Mouse (Mus musculus): ENCODE results near the gene Hnf1b.

Gene Hnf1b

GRCm38 (mm10) chr11:83877765-83878164 is 27.9 kb downstream of the Hnf1b start:
- no peak for TF ChIP-seq POU5F1 (IDR thresholded peaks at IDR 0.05; ENCODE audit: borderline replicate concordance, low read length)
- no peak for TF ChIP-seq CTCF (conservative IDR thresholded peaks at IDR 0.05; ENCODE audit: low read length)
- no peak for TF ChIP-seq NANOG (IDR thresholded peaks at IDR 0.05; ENCODE audit: borderline replicate concordance, low read length)
- 0 out of 2 replicates have a peak, but pooled peaks cover 2% of the 10 kb centered on the region for H3K27me3 ChIP-seq (ENCODE audit: insufficient read depth, low read length)

GRCm38 (mm10) chr11:83878417-83878952 is 28.6 kb downstream of the Hnf1b start:
- TF ChIP-seq NANOG (IDR thresholded peaks at IDR 0.05; ENCODE audit: borderline replicate concordance, low read length) (no peak), POU5F1 (IDR thresholded peaks at IDR 0.05; ENCODE audit: borderline replicate concordance, low read length) (no peak), CTCF (conservative IDR thresholded peaks at IDR 0.05; ENCODE audit: low read length) (no peak)
- H3K36me3 ChIP-seq (ENCODE audit: insufficient read depth, low read length) = no peaks in the 10 kb centered on the region

More at GRCm38 (mm10) chr11:83877765-83878164, 27.9 kb downstream of the Hnf1b start:
- Histone ChIP-seq H3K9me3 (ENCODE audit: low read length) (no peaks in the 10 kb centered on the region), H3K4me3 (replicated peaks; ENCODE audit: low read length) (no peak overlapping the region), H3K4me1 (replicated peaks; ENCODE audit: low read depth, low read length) (peaks cover 3% of the 10 kb centered on the region; the same call in 1 of the 2 replicates), H3K36me3 (ENCODE audit: insufficient read depth, low read length) (no peaks in the 10 kb centered on the region)

GRCm38 (mm10) chr11:83879130-83879529 is 29.3 kb downstream of the Hnf1b start:
- TF ChIP-seq NANOG (IDR thresholded peaks at IDR 0.05; ENCODE audit: borderline replicate concordance, low read length) = no peak
- TF ChIP-seq CTCF (conservative IDR thresholded peaks at IDR 0.05; ENCODE audit: low read length) = no peak
- no peak for TF ChIP-seq POU5F1 (IDR thresholded peaks at IDR 0.05; ENCODE audit: borderline replicate concordance, low read length)
- Histone ChIP-seq H3K9me3 (ENCODE audit: low read length) (no peaks in the 10 kb centered on the region), H3K36me3 (ENCODE audit: insufficient read depth, low read length) (no peaks in the 10 kb centered on the region), H3K4me1 (replicated peaks; ENCODE audit: low read depth, low read length) (peaks cover 7% of the 10 kb centered on the region; the same call in 1 of the 2 replicates), H3K4me3 (replicated peaks; ENCODE audit: low read length) (no peak overlapping the region), H3K27me3 (ENCODE audit: insufficient read depth, low read length) (0 out of 2 replicates have a peak, but pooled peaks cover 2% of the 10 kb centered on the region)

More at GRCm38 (mm10) chr11:83878417-83878952, 28.6 kb downstream of the Hnf1b start:
- Histone ChIP-seq H3K4me1 (replicated peaks; ENCODE audit: low read depth, low read length) (peaks cover 7% of the 10 kb centered on the region; the same call in 1 of the 2 replicates), H3K27me3 (ENCODE audit: insufficient read depth, low read length) (0 out of 2 replicates have a peak, but pooled peaks cover 2% of the 10 kb centered on the region), H3K4me3 (replicated peaks; ENCODE audit: low read length) (no peak overlapping the region), H3K9me3 (ENCODE audit: low read length) (no peaks in the 10 kb centered on the region)

- TF ChIP-seq NANOG (IDR thresholded peaks at IDR 0.05; ENCODE audit: borderline replicate concordance, low read length) (no peak), POU5F1 (IDR thresholded peaks at IDR 0.05; ENCODE audit: borderline replicate concordance, low read length) (no peak), CTCF (conservative IDR thresholded peaks at IDR 0.05; ENCODE audit: low read length) (no peak)
- H3K27me3 ChIP-seq (ENCODE audit: insufficient read depth, low read length) = 0 out of 2 replicates have a peak, but pooled peaks cover 2% of the 10 kb centered on the region
These were observed 31.6 kb downstream of the Hnf1b start for GRCm38 (mm10) chr11:83881438-83881837.

GRCm38 (mm10) chr11:83882552-83882951 is 32.7 kb downstream of the Hnf1b start:
- H3K36me3 ChIP-seq (ENCODE audit: insufficient read depth, low read length) = no peaks in the 10 kb centered on the region
- peaks cover 7% of the 10 kb centered on the region; the same call in 1 of the 2 replicates for H3K4me1 ChIP-seq (replicated peaks; ENCODE audit: low read depth, low read length)
- 0 out of 2 replicates have a peak, but pooled peaks cover 2% of the 10 kb centered on the region for H3K27me3 ChIP-seq (ENCODE audit: insufficient read depth, low read length)
- TF ChIP-seq CTCF (conservative IDR thresholded peaks at IDR 0.05; ENCODE audit: low read length) = no peak
- no peak for TF ChIP-seq NANOG (IDR thresholded peaks at IDR 0.05; ENCODE audit: borderline replicate concordance, low read length)
- TF ChIP-seq POU5F1 (IDR thresholded peaks at IDR 0.05; ENCODE audit: borderline replicate concordance, low read length) = no peak
- no peak overlapping the region for H3K4me3 ChIP-seq (replicated peaks; ENCODE audit: low read length)
- no peaks in the 10 kb centered on the region for H3K9me3 ChIP-seq (ENCODE audit: low read length)

More at GRCm38 (mm10) chr11:83881438-83881837, 31.6 kb downstream of the Hnf1b start:
- Histone ChIP-seq H3K4me1 (replicated peaks; ENCODE audit: low read depth, low read length) (peaks cover 7% of the 10 kb centered on the region; the same call in 1 of the 2 replicates), H3K4me3 (replicated peaks; ENCODE audit: low read length) (no peak overlapping the region), H3K36me3 (ENCODE audit: insufficient read depth, low read length) (no peaks in the 10 kb centered on the region), H3K9me3 (ENCODE audit: low read length) (no peaks in the 10 kb centered on the region)

GRCm38 (mm10) chr11:83883074-83883473 is 33.2 kb downstream of the Hnf1b start:
- H3K4me3 ChIP-seq (replicated peaks; ENCODE audit: low read length) = no peak overlapping the region
- TF ChIP-seq NANOG (IDR thresholded peaks at IDR 0.05; ENCODE audit: borderline replicate concordance, low read length) (no peak), CTCF (conservative IDR thresholded peaks at IDR 0.05; ENCODE audit: low read length) (no peak), POU5F1 (IDR thresholded peaks at IDR 0.05; ENCODE audit: borderline replicate concordance, low read length) (no peak)
- H3K4me1 ChIP-seq (replicated peaks; ENCODE audit: low read depth, low read length) = peaks cover 7% of the 10 kb centered on the region; the same call in 1 of the 2 replicates
- H3K36me3 ChIP-seq (ENCODE audit: insufficient read depth, low read length) = no peaks in the 10 kb centered on the region
- H3K9me3 ChIP-seq (ENCODE audit: low read length) = no peaks in the 10 kb centered on the region
- H3K27me3 ChIP-seq (ENCODE audit: insufficient read depth, low read length) = 0 out of 2 replicates have a peak, but pooled peaks cover 2% of the 10 kb centered on the region

GRCm38 (mm10) chr11:83883812-83884211 is 33.9 kb downstream of the Hnf1b start:
- H3K36me3 ChIP-seq (ENCODE audit: insufficient read depth, low read length) = no peaks in the 10 kb centered on the region
- peaks cover 8% of the 10 kb centered on the region; the same call in 1 of the 2 replicates for H3K4me1 ChIP-seq (replicated peaks; ENCODE audit: low read depth, low read length)
- H3K9me3 ChIP-seq (ENCODE audit: low read length) = no peaks in the 10 kb centered on the region
- TF ChIP-seq POU5F1 (IDR thresholded peaks at IDR 0.05; ENCODE audit: borderline replicate concordance, low read length) (no peak), CTCF (conservative IDR thresholded peaks at IDR 0.05; ENCODE audit: low read length) (no peak), NANOG (IDR thresholded peaks at IDR 0.05; ENCODE audit: borderline replicate concordance, low read length) (no peak)
- 0 out of 2 replicates have a peak, but pooled peaks cover 5% of the 10 kb centered on the region for H3K27me3 ChIP-seq (ENCODE audit: insufficient read depth, low read length)
- H3K4me3 ChIP-seq (replicated peaks; ENCODE audit: low read length) = no peak overlapping the region

GRCm38 (mm10) chr11:83885175-83885574 is 35.3 kb downstream of the Hnf1b start:
- TF ChIP-seq NANOG (IDR thresholded peaks at IDR 0.05; ENCODE audit: borderline replicate concordance, low read length) = no peak
- no peak for TF ChIP-seq CTCF (conservative IDR thresholded peaks at IDR 0.05; ENCODE audit: low read length)
- no peak for TF ChIP-seq POU5F1 (IDR thresholded peaks at IDR 0.05; ENCODE audit: borderline replicate concordance, low read length)
- H3K27me3 ChIP-seq (ENCODE audit: insufficient read depth, low read length) = 0 out of 2 replicates have a peak, but pooled peaks cover 3% of the 10 kb centered on the region
- no peaks in the 10 kb centered on the region for H3K9me3 ChIP-seq (ENCODE audit: low read length)
- peaks cover 11% of the 10 kb centered on the region; the same call in 1 of the 2 replicates for H3K4me1 ChIP-seq (replicated peaks; ENCODE audit: low read depth, low read length)
- no peaks in the 10 kb centered on the region for H3K36me3 ChIP-seq (ENCODE audit: insufficient read depth, low read length)
- no peak overlapping the region for H3K4me3 ChIP-seq (replicated peaks; ENCODE audit: low read length)

All from E14TG2a.4 (cell line).